In the genomic region with DNA sequence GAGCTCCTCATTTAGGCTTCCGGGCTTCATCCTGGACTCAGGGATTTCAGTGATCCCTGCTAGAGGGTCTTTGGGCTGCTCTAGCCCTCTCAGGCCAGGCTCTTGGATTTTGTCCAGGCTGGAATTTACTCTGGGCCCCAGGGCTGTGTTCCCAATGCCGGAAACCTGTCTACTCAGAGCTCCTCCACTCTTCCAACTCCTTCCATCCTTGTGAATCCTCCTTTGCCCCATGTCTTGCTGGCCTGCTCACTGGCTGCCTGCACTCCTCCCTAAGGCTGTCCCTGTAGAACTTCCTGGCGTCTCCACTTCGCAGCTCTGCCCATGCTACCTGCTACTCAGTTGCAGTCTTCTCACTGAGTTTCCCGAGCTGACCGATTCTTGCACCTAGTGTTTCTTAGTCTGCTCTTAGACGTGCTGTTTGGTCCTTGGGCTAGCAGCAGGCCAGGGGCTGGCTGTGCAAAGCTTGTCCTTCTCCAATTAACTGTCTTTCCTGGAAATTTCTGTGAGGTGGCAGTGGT, we compare ENCODE assay signal across 8 mouse cellular contexts. TPM values are rescaled to one million over a fixed set of nuclear protein-coding genes. Genes with fewer than 3 reads are reported as not detected.
DNase-seq lines count a peak whose midpoint lies in the region; ATAC-seq and TF ChIP-seq lines count a peak whose summit lies in the region.

No protein-coding gene starts in this region.

- H3K4me3 ChIP-seq in gastrocnemius, adult 2 months: peak overlapping the region; percentile 74
- H3K4me3 ChIP-seq in embryonic facial prominence, embryonic 15.5 days (replicated peaks): peak overlapping the region; percentile 81
- H3K4me3 ChIP-seq in limb, embryonic 12.5 days (replicated peaks): peak overlapping the region; percentile 68
- peak overlapping the region; percentile 76 for H3K4me3 ChIP-seq in stomach, embryonic 14.5 days (ENCODE audit: low read depth, low read length)

- H3K27me3 ChIP-seq in embryonic facial prominence, embryonic 15.5 days: no peaks in the 10 kb centered on the region
- peaks cover 8% of the 10 kb centered on the region for H3K27me3 ChIP-seq in limb, embryonic 12.5 days
- H3K27me3 ChIP-seq in stomach, embryonic 14.5 days (ENCODE audit: control insufficient read depth, insufficient read depth, low read length): no peaks in the 10 kb centered on the region

- intact Hi-C loops in gastrocnemius, adult 2 months (cut with DNase I): loop anchor here (2.0 kb wide), 1 partner anchor 204 kb away; a partner anchor contains a TSS
- intact Hi-C loops in gastrocnemius, postnatal 14 days (cut with DNase I; ENCODE audit: low total_unique reads): no loop called here

- 3% methylated on average over 7 of the region's 7 CpGs for WGBS in embryonic facial prominence, embryonic 15.5 days
- 6% methylated on average over 7 of the region's 7 CpGs for WGBS in limb, embryonic 12.5 days
- WGBS in stomach, embryonic 14.5 days: 1% methylated on average over 7 of the region's 7 CpGs

- ATAC-seq in embryonic facial prominence, embryonic 15.5 days (ENCODE audit: insufficient number of reproducible peaks, low FRiP score, low TSS enrichment, low read depth): no peak
- ATAC-seq in limb, embryonic 12.5 days (ENCODE audit: insufficient number of reproducible peaks, insufficient read depth, low FRiP score, low TSS enrichment, low read depth): no peak
- no peak for ATAC-seq in stomach, embryonic 14.5 days (ENCODE audit: insufficient number of reproducible peaks, insufficient read depth, low FRiP score, low read depth)
- ATAC-seq in inflammation-experienced regulatory T-cells, adult 6 months: no peak

- H3K36me3 ChIP-seq in embryonic facial prominence, embryonic 15.5 days: no peaks in the 10 kb centered on the region
- H3K36me3 ChIP-seq in limb, embryonic 12.5 days: peaks cover 15% of the 10 kb centered on the region; the same call in 1 of the 2 replicates
- H3K36me3 ChIP-seq in stomach, embryonic 14.5 days (ENCODE audit: control insufficient read depth, insufficient read depth, low read length): no peaks in the 10 kb centered on the region

- peak overlapping the region; percentile 79 for H3K4me2 ChIP-seq in embryonic facial prominence, embryonic 15.5 days (replicated peaks)
- peak overlapping the region; percentile 77 for H3K4me2 ChIP-seq in limb, embryonic 12.5 days
- H3K4me2 ChIP-seq in stomach, embryonic 14.5 days (replicated peaks; ENCODE audit: low read depth, low read length): peak overlapping the region; percentile 85

- H3K9ac ChIP-seq in embryonic facial prominence, embryonic 15.5 days: peak overlapping the region; percentile 66
- peak overlapping the region; percentile 82 for H3K9ac ChIP-seq in limb, embryonic 12.5 days (replicated peaks)
- H3K9ac ChIP-seq in stomach, embryonic 14.5 days (replicated peaks; ENCODE audit: low read depth, low read length): peak overlapping the region; percentile 79

- H3K9me3 ChIP-seq in embryonic facial prominence, embryonic 15.5 days (replicated peaks): no peaks in the 10 kb centered on the region
- no peaks in the 10 kb centered on the region for H3K9me3 ChIP-seq in limb, embryonic 12.5 days
- no peaks in the 10 kb centered on the region for H3K9me3 ChIP-seq in stomach, embryonic 14.5 days (ENCODE audit: control insufficient read depth, low read depth, low read length)

- no peak for TF ChIP-seq CTCF in gastrocnemius, adult 2 months (IDR thresholded peaks at IDR 0.05)

- peaks cover 49% of the 10 kb centered on the region for H3K4me1 ChIP-seq in embryonic facial prominence, embryonic 15.5 days
- peaks cover 29% of the 10 kb centered on the region for H3K4me1 ChIP-seq in limb, embryonic 12.5 days (replicated peaks)
- peaks cover 27% of the 10 kb centered on the region for H3K4me1 ChIP-seq in stomach, embryonic 14.5 days (ENCODE audit: control insufficient read depth, insufficient read depth, low read length)

- no peak for DNase-seq in gastrocnemius, adult 2 months
- DNase-seq in gastrocnemius, postnatal 14 days: no peak
- peak; percentile 56 for DNase-seq in 3T3-L1 (ENCODE audit: low read depth, low spot score)
- no peak for DNase-seq in layer of hippocampus, postnatal 14 days (ENCODE audit: low spot score in 2 of 2)

- H3K27ac ChIP-seq in gastrocnemius, adult 2 months: peak overlapping the region; percentile 94
- H3K27ac ChIP-seq in embryonic facial prominence, embryonic 15.5 days (replicated peaks): peak overlapping the region; percentile 76
- H3K27ac ChIP-seq in limb, embryonic 12.5 days: peak overlapping the region; percentile 41
- H3K27ac ChIP-seq in stomach, embryonic 14.5 days (ENCODE audit: low read length): peak overlapping the region; percentile 56; the same call in 1 of the 2 replicates

RNA-seq across cellular contexts. Expression of a gene that starts 0.7 kb away (rescaled TPM):
- total RNA-seq in gastrocnemius, adult 2 months (2021): 100 to 1,000 TPM; 136 to 159 TPM
- total RNA-seq in gastrocnemius, postnatal 14 days (2021): 100 to 1,000 TPM; 144 to 173 TPM
- polyA plus RNA-seq in embryonic facial prominence, embryonic 15.5 days (2015; fragmentation: Nextera tagmentation; extraction: Ambion mirVana): 102 and 113 TPM in 2 replicates
- polyA plus RNA-seq in limb, embryonic 12.5 days (2016; fragmentation: Nextera tagmentation; extraction: Ambion mirVana): 83.1 and 84.7 TPM in 2 replicates
- polyA plus RNA-seq in stomach, embryonic 14.5 days (2014; fragmentation: Nextera tagmentation; extraction: Ambion mirVana): 79.7 and 80.0 TPM in 2 replicates
- 100 to 1,000 TPM in 1 of 3 experiments, 10 to 100 TPM in 2; 46.2 to 121 (median 54.2) TPM for polyA plus RNA-seq in inflammation-experienced regulatory T-cells, adult 6 months (2017; shearing (Covaris generic))
- 10 to 100 TPM; 12.8 to 17.0 TPM for total RNA-seq in layer of hippocampus, postnatal 14 days (2021)

RNA-seq across cellular contexts. Expression of a gene that starts 18.0 kb away (rescaled TPM):
- 10 to 100 TPM in 1 of 2 experiments, 1 to 10 TPM in 1; 8.6 to 10.4 TPM for total RNA-seq in gastrocnemius, adult 2 months (2021)
- 10 to 100 TPM; 10.6 to 11.9 TPM for total RNA-seq in gastrocnemius, postnatal 14 days (2021)
- polyA plus RNA-seq in embryonic facial prominence, embryonic 15.5 days (2015; fragmentation: Nextera tagmentation; extraction: Ambion mirVana): 19.9 and 23.0 TPM in 2 replicates
- 14.2 and 15.9 TPM in 2 replicates for polyA plus RNA-seq in limb, embryonic 12.5 days (2016; fragmentation: Nextera tagmentation; extraction: Ambion mirVana)
- polyA plus RNA-seq in stomach, embryonic 14.5 days (2014; fragmentation: Nextera tagmentation; extraction: Ambion mirVana): 14.7 and 16.7 TPM in 2 replicates
- polyA plus RNA-seq in inflammation-experienced regulatory T-cells, adult 6 months (2017; shearing (Covaris generic)): 1 to 10 TPM; 5.4 to 6.7 (median 6.4) TPM
- total RNA-seq in layer of hippocampus, postnatal 14 days (2021): 10 to 100 TPM; 12.6 to 13.0 TPM

RNA-seq across cellular contexts. Expression of a gene that starts 53.5 kb away (rescaled TPM):
- 10 to 100 TPM; 41.4 to 41.6 TPM for total RNA-seq in gastrocnemius, adult 2 months (2021)
- 10 to 100 TPM; 35.6 to 38.0 TPM for total RNA-seq in gastrocnemius, postnatal 14 days (2021)
- polyA plus RNA-seq in embryonic facial prominence, embryonic 15.5 days (2015; fragmentation: Nextera tagmentation; extraction: Ambion mirVana): 61.7 and 65.5 TPM in 2 replicates
- 59.2 and 61.4 TPM in 2 replicates for polyA plus RNA-seq in limb, embryonic 12.5 days (2016; fragmentation: Nextera tagmentation; extraction: Ambion mirVana)
- polyA plus RNA-seq in stomach, embryonic 14.5 days (2014; fragmentation: Nextera tagmentation; extraction: Ambion mirVana): 65.0 and 74.9 TPM in 2 replicates
- polyA plus RNA-seq in inflammation-experienced regulatory T-cells, adult 6 months (2017; shearing (Covaris generic)): 10 to 100 TPM; 22.8 to 30.3 (median 28.2) TPM
- 10 to 100 TPM; 24.7 to 25.7 TPM for total RNA-seq in layer of hippocampus, postnatal 14 days (2021)

Comparison
In these comparisons a context has a peak if more than half of its experiments do, and no peak if none do; other contexts are left out.
1. H3K27ac ChIP-seq: peak in every context shown above with its lines; median percentile 94 in gastrocnemius, adult 2 months; 76 in embryonic facial prominence, embryonic 15.5 days; 56 in stomach, embryonic 14.5 days; 41 in limb, embryonic 12.5 days.